Mouse (Mus musculus): Measurements from ENCODE around the gene Gm10401. TPM values are rescaled to one million over a fixed set of nuclear protein-coding genes. Genes with fewer than 3 reads are reported as not detected.

The Gm10401 gene
- polyA plus RNA-seq, 1 experiment = not detected

- no peak for DNase-seq
Observed at GRCm38 (mm10) chr5:115120978-115121377, 22.9 kb upstream of the Gm10401 start.

GRCm38 (mm10) chr5:115118961-115119570 lies 21.0 kb upstream of the Gm10401 start, which contains the start of gene Acads:
Acads (minus strand) TSS chr5:115119346.
- peak; percentile 50; the same call in 1 of the 2 replicates for TF ChIP-seq POLR2A (IDR thresholded peaks at IDR 0.05; ENCODE audit: control insufficient read depth, extremely low read depth, insufficient read depth, low read length, poor library complexity)
- 0 out of 2 replicates have a peak, but pooled peaks have one; percentile 34 for TF ChIP-seq CTCF (IDR thresholded peaks at IDR 0.05; ENCODE audit: borderline replicate concordance, control insufficient read depth, extremely low read depth, insufficient read depth, low read length, poor library complexity)
- Histone ChIP-seq H3K27me3 (ENCODE audit: control insufficient read depth, insufficient read depth, low read length) (no peaks in the 10 kb centered on the region), H3K36me3 (ENCODE audit: control insufficient read depth, insufficient read depth, low read length) (no peaks in the 10 kb centered on the region), H3K4me3 (ENCODE audit: control insufficient read depth, insufficient read depth, low read length) (peak within 1 kb of the TSS; percentile 71), H3K27ac (ENCODE audit: control insufficient read depth, insufficient read depth, low read length) (peak within 1 kb of the TSS; percentile 5; the same call in 1 of the 2 replicates), H3K4me1 (replicated peaks; ENCODE audit: control insufficient read depth, insufficient read depth, low read length) (peaks cover 5% of the 10 kb centered on the region; the same call in 1 of the 2 replicates)
- 1% methylated on average over 39 of the region's 39 CpGs for WGBS
- peak; percentile 92 for DNase-seq

More at GRCm38 (mm10) chr5:115120978-115121377, 22.9 kb upstream of the Gm10401 start:
- TF ChIP-seq POLR2A (IDR thresholded peaks at IDR 0.05; ENCODE audit: control insufficient read depth, extremely low read depth, insufficient read depth, low read length, poor library complexity) (no peak), CTCF (IDR thresholded peaks at IDR 0.05; ENCODE audit: borderline replicate concordance, control insufficient read depth, extremely low read depth, insufficient read depth, low read length, poor library complexity) (no peak)
- no peak overlapping the region for H3K4me3 ChIP-seq (ENCODE audit: control insufficient read depth, insufficient read depth, low read length)
- no peak overlapping the region for H3K27ac ChIP-seq (ENCODE audit: control insufficient read depth, insufficient read depth, low read length)
- H3K36me3 ChIP-seq (ENCODE audit: control insufficient read depth, insufficient read depth, low read length) = peaks cover 1% of the 10 kb centered on the region
- H3K27me3 ChIP-seq (ENCODE audit: control insufficient read depth, insufficient read depth, low read length) = no peaks in the 10 kb centered on the region
- peaks cover 5% of the 10 kb centered on the region for H3K4me1 ChIP-seq (replicated peaks; ENCODE audit: control insufficient read depth, insufficient read depth, low read length)
- WGBS = 87% methylated on average over 5 of the region's 5 CpGs

- Histone ChIP-seq H3K27me3 (ENCODE audit: control insufficient read depth, insufficient read depth, low read length) (no peaks in the 10 kb centered on the region), H3K36me3 (ENCODE audit: control insufficient read depth, insufficient read depth, low read length) (no peaks in the 10 kb centered on the region; the same call in 1 of the 2 replicates), H3K27ac (ENCODE audit: control insufficient read depth, insufficient read depth, low read length) (no peak overlapping the region), H3K4me1 (replicated peaks; ENCODE audit: control insufficient read depth, insufficient read depth, low read length) (peaks cover 5% of the 10 kb centered on the region; the same call in 1 of the 2 replicates), H3K4me3 (ENCODE audit: control insufficient read depth, insufficient read depth, low read length) (no peak overlapping the region)
- TF ChIP-seq CTCF (IDR thresholded peaks at IDR 0.05; ENCODE audit: borderline replicate concordance, control insufficient read depth, extremely low read depth, insufficient read depth, low read length, poor library complexity) (no peak), POLR2A (IDR thresholded peaks at IDR 0.05; ENCODE audit: control insufficient read depth, extremely low read depth, insufficient read depth, low read length, poor library complexity) (no peak)
- no peak for DNase-seq
- WGBS = 98% methylated on average over 13 of the region's 13 CpGs
Observed at GRCm38 (mm10) chr5:115117467-115117866, 19.4 kb upstream of the Gm10401 start.

GRCm38 (mm10) chr5:115116426-115116825 lies 18.3 kb upstream of the Gm10401 start:
- no peak overlapping the region for H3K4me3 ChIP-seq (ENCODE audit: control insufficient read depth, insufficient read depth, low read length)
- TF ChIP-seq POLR2A (IDR thresholded peaks at IDR 0.05; ENCODE audit: control insufficient read depth, extremely low read depth, insufficient read depth, low read length, poor library complexity) = no peak
- TF ChIP-seq CTCF (IDR thresholded peaks at IDR 0.05; ENCODE audit: borderline replicate concordance, control insufficient read depth, extremely low read depth, insufficient read depth, low read length, poor library complexity) = no peak
- peaks cover 5% of the 10 kb centered on the region; the same call in 1 of the 2 replicates for H3K4me1 ChIP-seq (replicated peaks; ENCODE audit: control insufficient read depth, insufficient read depth, low read length)
- DNase-seq = no peak
- H3K36me3 ChIP-seq (ENCODE audit: control insufficient read depth, insufficient read depth, low read length) = peaks cover 3% of the 10 kb centered on the region; the same call in 1 of the 2 replicates
- WGBS = 96% methylated on average over 3 of the region's 3 CpGs
- no peaks in the 10 kb centered on the region for H3K27me3 ChIP-seq (ENCODE audit: control insufficient read depth, insufficient read depth, low read length)
- H3K27ac ChIP-seq (ENCODE audit: control insufficient read depth, insufficient read depth, low read length) = no peak overlapping the region

- no peaks in the 10 kb centered on the region for H3K27me3 ChIP-seq (ENCODE audit: control insufficient read depth, insufficient read depth, low read length)
- no peak for DNase-seq
- TF ChIP-seq CTCF (IDR thresholded peaks at IDR 0.05; ENCODE audit: borderline replicate concordance, control insufficient read depth, extremely low read depth, insufficient read depth, low read length, poor library complexity) = no peak
- no peak for TF ChIP-seq POLR2A (IDR thresholded peaks at IDR 0.05; ENCODE audit: control insufficient read depth, extremely low read depth, insufficient read depth, low read length, poor library complexity)
- no peak overlapping the region for H3K27ac ChIP-seq (ENCODE audit: control insufficient read depth, insufficient read depth, low read length)
- H3K4me3 ChIP-seq (ENCODE audit: control insufficient read depth, insufficient read depth, low read length) = no peak overlapping the region
- H3K4me1 ChIP-seq (replicated peaks; ENCODE audit: control insufficient read depth, insufficient read depth, low read length) = peaks cover 2% of the 10 kb centered on the region; the same call in 1 of the 2 replicates
- 97% methylated on average over 8 of the region's 8 CpGs for WGBS
- peaks cover 3% of the 10 kb centered on the region; the same call in 1 of the 2 replicates for H3K36me3 ChIP-seq (ENCODE audit: control insufficient read depth, insufficient read depth, low read length)
Observed at GRCm38 (mm10) chr5:115114501-115114900, 16.4 kb upstream of the Gm10401 start.

- H3K27me3 ChIP-seq (ENCODE audit: control insufficient read depth, insufficient read depth, low read length) = no peaks in the 10 kb centered on the region
- WGBS = 97% methylated on average over 12 of the region's 12 CpGs
- peaks cover 3% of the 10 kb centered on the region; the same call in 1 of the 2 replicates for H3K36me3 ChIP-seq (ENCODE audit: control insufficient read depth, insufficient read depth, low read length)
- H3K4me3 ChIP-seq (ENCODE audit: control insufficient read depth, insufficient read depth, low read length) = no peak overlapping the region
- DNase-seq = no peak
- H3K4me1 ChIP-seq (replicated peaks; ENCODE audit: control insufficient read depth, insufficient read depth, low read length) = no peaks in the 10 kb centered on the region
- H3K27ac ChIP-seq (ENCODE audit: control insufficient read depth, insufficient read depth, low read length) = no peak overlapping the region
- no peak for TF ChIP-seq CTCF (IDR thresholded peaks at IDR 0.05; ENCODE audit: borderline replicate concordance, control insufficient read depth, extremely low read depth, insufficient read depth, low read length, poor library complexity)
- TF ChIP-seq POLR2A (IDR thresholded peaks at IDR 0.05; ENCODE audit: control insufficient read depth, extremely low read depth, insufficient read depth, low read length, poor library complexity) = no peak
Observed at GRCm38 (mm10) chr5:115113244-115113643, 15.1 kb upstream of the Gm10401 start.

Measured in thymus, adult 2 months (tissue).